Mouse (Mus musculus) heart, embryonic 10.5 days (tissue): Measurements from ENCODE around the gene Zfp109. TPM values are rescaled to one million over a fixed set of nuclear protein-coding genes. Genes with fewer than 3 reads are reported as not detected.

Experiments
- DNase-seq: peaks from one replicate; pipeline ENCODE4 v3.0.0-alpha.2; 2017; ENCODE audit warnings: low spot score
- H3K27ac ChIP-seq: fragments of 300-500 bp; sonication (generic); 2 replicates; pipeline ENCODE4 v1.5.1; 2016; ENCODE audit warnings: mild to moderate bottlenecking
- H3K27me3 ChIP-seq: fragments of 300-500 bp; sonication (generic); 2 replicates; pipeline ENCODE4 v1.6.1; 2016; ENCODE audit warnings: mild to moderate bottlenecking; ENCODE audit not compliant: poor library complexity, insufficient read depth, severe bottlenecking
- H3K36me3 ChIP-seq: fragments of 300-500 bp; sonication (generic); 2 replicates; pipeline ENCODE4 v1.6.1; 2016; ENCODE audit warnings: mild to moderate bottlenecking, moderate library complexity
- H3K4me1 ChIP-seq: fragments of 300-500 bp; sonication (generic); 2 replicates; pipeline ENCODE4 v1.6.1; 2016; ENCODE audit warnings: mild to moderate bottlenecking
- H3K4me3 ChIP-seq: fragments of 300-500 bp; sonication (generic); 2 replicates; pipeline ENCODE4 v1.5.1; 2016; ENCODE audit warnings: mild to moderate bottlenecking, moderate library complexity
- H3K9me3 ChIP-seq: fragments of 300-500 bp; sonication (generic); 2 replicates; pipeline ENCODE4 v1.6.1; 2016; ENCODE audit warnings: mild to moderate bottlenecking, moderate library complexity
- WGBS: fragments of 180-500 bp; shearing (Covaris S2); methylation state at CpG from one replicate; pipeline ENCODE4 v1.1.7; 2016; 5-methylcytosine and 5-hydroxymethylcytosine counted together
- polyA plus RNA-seq: library from polyadenylated mRNA; unstranded; fragments of >200 nt; fragmentation: Nextera tagmentation; extraction: Ambion mirVana; gene quantifications from 2 replicates; pipeline ENCODE4 v1.2.1, GENCODE M21; 2016

Zfp109 gene
- polyA plus RNA-seq, 1 experiment from 2014 or later: 4.4 TPM

DNA sequence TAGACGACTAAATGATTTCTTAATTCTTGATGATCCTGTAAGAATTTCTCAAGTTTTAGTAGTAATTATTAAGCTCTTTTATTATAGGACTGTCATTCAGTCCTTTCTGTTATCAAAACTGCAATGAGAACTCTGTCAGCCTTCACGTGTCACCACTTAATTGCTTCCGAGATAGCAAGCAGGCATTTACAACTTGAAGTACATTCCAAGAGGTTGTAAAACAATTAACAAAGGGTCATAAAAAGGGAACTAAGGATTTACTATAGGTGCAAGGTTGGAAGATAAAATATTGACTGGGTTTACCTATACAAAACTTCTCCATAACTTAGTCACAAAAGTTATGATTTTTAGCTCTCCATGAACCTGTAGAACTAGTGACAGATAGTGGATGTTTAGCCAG lies 44.2 kb downstream of the Zfp109 start:
- peaks cover 6% of the 10 kb centered on the region; the same call in 1 of the 2 replicates for H3K4me1 ChIP-seq
- no peak overlapping the region for H3K27ac ChIP-seq
- H3K9me3 ChIP-seq: peaks cover 9% of the 10 kb centered on the region
- peaks cover 39% of the 10 kb centered on the region for H3K36me3 ChIP-seq
- 81% methylated on average over 3 of the region's 3 CpGs for WGBS
- no peak overlapping the region for H3K4me3 ChIP-seq
- no peak for DNase-seq
- H3K27me3 ChIP-seq: no peaks in the 10 kb centered on the region

DNA sequence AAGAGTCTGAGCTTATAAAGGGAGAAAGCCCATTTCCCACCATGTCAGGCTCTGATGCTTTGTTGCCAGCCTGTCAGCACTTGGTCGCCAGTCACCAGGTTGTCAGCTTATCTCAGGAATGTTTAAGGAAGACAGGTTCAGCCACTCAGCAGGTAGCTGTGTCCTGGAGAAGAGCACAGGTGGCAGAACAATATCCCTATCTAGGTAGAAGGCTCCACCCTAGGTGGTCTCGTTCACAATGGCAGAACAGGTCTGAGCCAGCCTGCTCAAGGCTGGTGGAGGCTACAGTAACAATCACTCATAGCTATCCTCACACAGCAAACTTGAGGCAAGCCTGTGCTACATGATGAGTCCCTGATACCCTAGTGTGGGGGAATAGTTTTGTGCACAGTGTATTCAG lies 46.0 kb downstream of the Zfp109 start:
- Histone ChIP-seq H3K27me3 (no peaks in the 10 kb centered on the region), H3K4me1 (peaks cover 6% of the 10 kb centered on the region; the same call in 1 of the 2 replicates), H3K36me3 (peaks cover 24% of the 10 kb centered on the region), H3K4me3 (no peak overlapping the region), H3K27ac (no peak overlapping the region), H3K9me3 (peaks cover 6% of the 10 kb centered on the region; the same call in 1 of the 2 replicates)
- 51% methylated on average over 2 of the region's 2 CpGs for whole genome bisulfite sequencing
- DNase-seq: no peak

DNA sequence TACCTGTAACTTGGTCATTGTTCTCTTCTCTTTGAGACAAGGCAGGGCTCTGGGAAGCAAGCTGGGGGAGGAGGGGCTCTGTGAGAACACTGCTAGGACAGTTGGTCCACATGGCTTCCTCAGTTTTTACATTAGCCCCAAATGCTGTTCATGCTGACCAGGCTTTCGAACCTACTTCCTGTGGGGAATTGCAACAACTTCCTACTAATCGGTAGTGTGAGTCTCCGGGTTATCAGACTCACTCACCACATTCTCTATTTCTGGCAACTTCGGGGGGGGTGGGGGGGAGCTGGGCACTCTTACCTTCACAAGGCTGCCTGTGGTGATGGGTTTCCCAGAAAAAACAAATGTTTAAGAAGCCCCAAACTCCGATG lies 47.8 kb downstream of the Zfp109 start:
- H3K36me3 ChIP-seq: peaks cover 18% of the 10 kb centered on the region
- H3K4me3 ChIP-seq: no peak overlapping the region
- no peaks in the 10 kb centered on the region for H3K27me3 ChIP-seq
- WGBS: 33% methylated on average over 5 of the region's 5 CpGs
- H3K27ac ChIP-seq: no peak overlapping the region
- DNase-seq: no peak
- H3K4me1 ChIP-seq: peaks cover 6% of the 10 kb centered on the region; the same call in 1 of the 2 replicates
- peaks cover 6% of the 10 kb centered on the region; the same call in 1 of the 2 replicates for H3K9me3 ChIP-seq

DNA sequence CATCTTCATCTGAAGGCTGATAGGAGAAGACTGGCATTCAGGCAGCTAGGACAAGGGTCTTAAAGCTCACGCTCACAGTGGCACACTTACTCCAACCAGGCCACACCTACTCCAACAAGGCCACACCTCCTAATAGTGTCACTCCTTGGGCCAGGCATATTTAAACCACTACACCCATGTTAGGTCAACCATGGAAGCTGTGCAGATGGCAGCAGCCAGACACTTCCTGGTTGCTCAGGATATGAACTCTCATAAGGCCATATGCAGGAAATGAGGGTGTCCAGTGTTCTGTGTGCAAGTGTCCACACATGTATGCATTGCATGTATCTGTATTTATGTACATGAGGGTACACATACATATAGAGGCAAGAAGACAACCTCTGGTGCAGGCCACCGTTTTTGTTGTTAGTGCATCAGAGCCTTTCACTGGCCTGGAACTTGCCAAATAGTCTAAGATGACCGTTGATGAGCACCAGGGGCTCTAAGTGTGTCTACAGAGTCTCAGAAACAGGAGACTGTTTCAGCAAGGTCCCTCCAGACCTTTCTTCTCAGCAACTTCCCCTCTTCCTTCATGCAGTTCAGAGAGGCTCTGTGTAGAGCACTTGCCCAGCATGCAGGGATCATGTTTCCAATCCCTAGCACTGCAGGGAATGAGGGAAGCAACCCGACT lies 48.3 kb downstream of the Zfp109 start:
- no peak for DNase-seq
- H3K4me3 ChIP-seq: no peak overlapping the region
- 65% methylated on average over 4 of the region's 4 CpGs for WGBS
- no peak overlapping the region for H3K27ac ChIP-seq
- H3K27me3 ChIP-seq: no peaks in the 10 kb centered on the region
- peaks cover 13% of the 10 kb centered on the region for H3K36me3 ChIP-seq
- H3K9me3 ChIP-seq: peaks cover 4% of the 10 kb centered on the region; the same call in 1 of the 2 replicates
- peaks cover 6% of the 10 kb centered on the region; the same call in 1 of the 2 replicates for H3K4me1 ChIP-seq

DNA sequence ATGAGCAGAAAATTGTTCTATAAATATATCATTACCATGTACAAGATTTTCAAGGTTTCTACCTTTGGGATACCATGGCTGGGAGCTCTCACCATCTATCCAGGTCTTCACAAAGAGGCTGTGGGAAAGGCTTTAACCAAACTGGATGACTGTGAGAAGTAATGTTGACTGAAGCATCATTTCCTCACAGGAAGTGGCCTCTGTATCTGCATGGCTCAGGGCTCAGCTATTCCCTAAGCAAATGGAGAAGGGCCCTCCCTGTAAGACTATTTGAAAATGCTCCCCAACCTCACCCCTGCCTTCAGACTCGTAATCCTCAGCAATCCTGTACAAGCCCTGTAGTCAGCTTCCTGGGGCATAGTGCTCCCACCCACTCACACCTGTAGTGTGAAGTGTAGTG lies 49.7 kb downstream of the Zfp109 start:
- H3K27me3 ChIP-seq: no peaks in the 10 kb centered on the region
- 61% methylated on average over 1 of the region's 1 CpGs for WGBS
- 0 out of 2 replicates have a peak, but pooled peaks cover 3% of the 10 kb centered on the region for H3K36me3 ChIP-seq
- DNase-seq: no peak
- peaks cover 6% of the 10 kb centered on the region; the same call in 1 of the 2 replicates for H3K4me1 ChIP-seq
- no peak overlapping the region for H3K4me3 ChIP-seq
- no peak overlapping the region for H3K27ac ChIP-seq
- no peaks in the 10 kb centered on the region for H3K9me3 ChIP-seq

Other genes with a start within 250 kb of the Zfp109 start
- not detected in 2 replicates for gene V1rd19, start 235.9 kb downstream of the Zfp109 start, polyA plus RNA-seq
- not detected in 2 replicates for gene Vmn1r183, start 184.3 kb downstream of the Zfp109 start, polyA plus RNA-seq
- 19.3 and 19.8 TPM in 2 replicates for gene Zfp180, start 155.6 kb downstream of the Zfp109 start, polyA plus RNA-seq
- 4.6 and 5.0 TPM in 2 replicates for gene Zfp112, start 125.2 kb downstream of the Zfp109 start, polyA plus RNA-seq
- gene Zfp235, start 103.4 kb downstream of the Zfp109 start, polyA plus RNA-seq: 8.1 and 11.5 TPM in 2 replicates
- gene Zfp114, start 62.5 kb downstream of the Zfp109 start, polyA plus RNA-seq: 4.7 and 5.0 TPM in 2 replicates
- gene Zfp111, start 26.1 kb downstream of the Zfp109 start, polyA plus RNA-seq: 7.3 and 8.4 TPM in 2 replicates
- 1.8 and 2.5 TPM in 2 replicates for gene Zfp108, start 17.2 kb upstream of the Zfp109 start, polyA plus RNA-seq
- gene Zfp93, start 32.9 kb upstream of the Zfp109 start, polyA plus RNA-seq: 5.8 and 6.4 TPM in 2 replicates
- gene Zfp61, start 63.7 kb upstream of the Zfp109 start, polyA plus RNA-seq: 20.7 and 27.2 TPM in 2 replicates
- 7.0 and 10.1 TPM in 2 replicates for gene Zfp94, start 79.1 kb upstream of the Zfp109 start, polyA plus RNA-seq
- not detected in 2 replicates for gene Tescl, start 96.4 kb upstream of the Zfp109 start, polyA plus RNA-seq
- gene Lypd5, start 111.6 kb upstream of the Zfp109 start, polyA plus RNA-seq: not detected in 2 replicates
- gene Kcnn4, start 132.7 kb upstream of the Zfp109 start, polyA plus RNA-seq: 11.7 and 14.2 TPM in 2 replicates
- gene Smg9, start 162.1 kb upstream of the Zfp109 start, polyA plus RNA-seq: 25.4 and 27.7 TPM in 2 replicates
- gene Irgc1, start 214.7 kb upstream of the Zfp109 start, polyA plus RNA-seq: 0.16 TPM in 1 of 2 replicates, not detected in the other
- 4.3 and 7.3 TPM in 2 replicates for gene Plaur, start 224.9 kb upstream of the Zfp109 start, polyA plus RNA-seq
- 0.54 and 0.63 TPM in 2 replicates for gene Cadm4, start 244.5 kb upstream of the Zfp109 start, polyA plus RNA-seq